22 mouse cellular contexts compared by ENCODE assay signal in the genomic region with DNA sequence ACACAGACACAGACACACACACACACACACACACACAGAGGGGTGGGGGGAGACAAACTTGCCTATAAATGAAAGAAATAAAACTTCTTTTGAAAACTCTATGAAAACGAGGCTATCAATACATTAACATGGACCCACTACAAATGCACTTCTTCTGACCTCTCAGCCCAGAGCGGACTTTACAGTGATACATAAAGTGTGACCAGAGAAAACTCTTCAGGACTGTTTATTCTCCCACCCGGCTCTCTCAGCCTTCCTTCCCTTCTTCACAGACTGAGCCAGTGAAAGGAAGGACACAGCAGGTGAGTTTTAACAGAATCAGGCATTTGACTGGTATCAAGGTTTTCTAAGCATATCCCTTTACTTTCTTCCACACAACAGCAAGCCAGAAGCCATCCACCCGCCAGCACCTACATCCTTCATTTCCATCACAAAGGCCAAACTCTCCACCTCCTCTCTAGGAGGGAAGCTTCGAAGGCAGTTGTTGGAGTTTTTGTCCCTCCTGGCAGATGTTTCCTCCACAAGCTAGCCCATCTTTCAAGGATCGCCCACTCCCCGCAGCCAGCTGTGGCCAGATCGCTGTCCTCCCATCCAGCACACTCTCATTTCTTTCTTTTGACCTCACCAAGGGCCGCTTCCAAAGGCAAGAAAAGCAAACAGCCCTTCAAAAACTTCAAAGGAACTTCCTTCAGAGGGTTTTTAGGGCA.
DNase-seq lines count a peak whose midpoint lies in the region; ATAC-seq and TF ChIP-seq lines count a peak whose summit lies in the region.
"Had no signal": no experiment of that assay in that cellular context is flagged by ENCODE, and none has a peak within 500 bp of the region (broad histone marks: within the 10 kb centered on the region; RNA-seq: fewer than 3 reads in every experiment).

No protein-coding gene starts in this region.

- no peaks in the 10 kb centered on the region for H3K4me1 ChIP-seq in neural tube, embryonic 11.5 days (ENCODE audit: control insufficient read depth, insufficient read depth, low read length)
- H3K4me1 ChIP-seq in limb, embryonic 10.5 days = peaks cover 28% of the 10 kb centered on the region
- H3K4me1 ChIP-seq: hindbrain, embryonic 12.5 days; liver, embryonic 12.5 days had no signal

- 21% methylated on average over 9 of the region's 9 CpGs for WGBS in neural tube, embryonic 11.5 days
- 12% methylated on average over 9 of the region's 9 CpGs for WGBS in limb, embryonic 10.5 days

- DNase-seq in heart, adult 11 months = peak; percentile 29
- DNase-seq in heart, adult 9 months (ENCODE audit: low spot score in 2 of 2) = no peak
- DNase-seq in kidney, postnatal 4 days = peak; percentile 29 to 38
- no peak for DNase-seq in kidney, postnatal 36 days
- DNase-seq in neural tube, embryonic 11.5 days (ENCODE audit: low spot score) = peak; percentile 22
- no peak for DNase-seq in neural tube, embryonic 10.5 days (ENCODE audit: extremely low spot score, low spot score)
- DNase-seq in limb, embryonic 10.5 days (ENCODE audit: low spot score) = peak; percentile 43
- no peak for DNase-seq in layer of hippocampus, adult 2 months (ENCODE audit: low spot score in 2 of 2)
- DNase-seq: adrenal gland, postnatal 10 days; cerebellum, adult 11-12 months; cerebellum, postnatal 36 days; gastrocnemius, adult 2 months; heart, adult 2 months; left cerebral cortex, postnatal 4 days; right cerebral cortex, postnatal 25 days; thymus, postnatal 25 days had no signal

- H3K4me3 ChIP-seq in neural tube, embryonic 11.5 days (ENCODE audit: low read depth, low read length) = no peak overlapping the region
- no peak overlapping the region for H3K4me3 ChIP-seq in limb, embryonic 10.5 days
- no peak overlapping the region for H3K4me3 ChIP-seq in layer of hippocampus, adult 2 months
- H3K4me3 ChIP-seq: forebrain, embryonic 10.5 days; gastrocnemius, adult 2 months; heart, adult 2 months; hindbrain, embryonic 12.5 days; liver, embryonic 12.5 days; neural tube, embryonic 12.5 days had no signal

- H3K27ac ChIP-seq in neural tube, embryonic 11.5 days (ENCODE audit: low read depth, low read length) = no peak overlapping the region
- H3K27ac ChIP-seq in limb, embryonic 10.5 days = peak overlapping the region; percentile 58
- no peak overlapping the region for H3K27ac ChIP-seq in layer of hippocampus, adult 2 months
- H3K27ac ChIP-seq: forebrain, embryonic 10.5 days; gastrocnemius, adult 2 months; heart, adult 2 months; hindbrain, embryonic 12.5 days; liver, embryonic 12.5 days; neural tube, embryonic 12.5 days had no signal

- no peak overlapping the region for H3K4me2 ChIP-seq in neural tube, embryonic 11.5 days (ENCODE audit: low read depth)
- H3K4me2 ChIP-seq: hindbrain, embryonic 12.5 days; liver, embryonic 12.5 days; neural tube, embryonic 12.5 days had no signal

- no peaks in the 10 kb centered on the region for H3K36me3 ChIP-seq in neural tube, embryonic 11.5 days (ENCODE audit: control insufficient read depth, insufficient read depth, low read length)
- no peaks in the 10 kb centered on the region for H3K36me3 ChIP-seq in limb, embryonic 10.5 days
- H3K36me3 ChIP-seq: forebrain, embryonic 10.5 days; hindbrain, embryonic 12.5 days; liver, embryonic 12.5 days; neural tube, embryonic 12.5 days had no signal

- H3K9ac ChIP-seq in neural tube, embryonic 11.5 days (ENCODE audit: low read length) = no peak overlapping the region
- H3K9ac ChIP-seq: hindbrain, embryonic 12.5 days; liver, embryonic 12.5 days; neural tube, embryonic 12.5 days had no signal

- ATAC-seq in neural tube, embryonic 11.5 days (ENCODE audit: insufficient read depth, low FRiP score, low TSS enrichment) = no peak
- ATAC-seq: CD4-positive, CD25-positive, alpha-beta regulatory T cell, adult 4 months; intestine, embryonic 16.5 days; liver, embryonic 12.5 days had no signal

- H3K9me3 ChIP-seq in neural tube, embryonic 11.5 days (ENCODE audit: control insufficient read depth, low read length) = no peaks in the 10 kb centered on the region
- H3K9me3 ChIP-seq in limb, embryonic 10.5 days (replicated peaks) = no peaks in the 10 kb centered on the region
- H3K9me3 ChIP-seq: forebrain, embryonic 10.5 days; hindbrain, embryonic 12.5 days; liver, embryonic 12.5 days; neural tube, embryonic 12.5 days had no signal

- no peak for TF ChIP-seq CTCF in layer of hippocampus, adult 2 months (conservative IDR thresholded peaks at IDR 0.05)

- no peaks in the 10 kb centered on the region for H3K27me3 ChIP-seq in neural tube, embryonic 11.5 days (ENCODE audit: control insufficient read depth, insufficient read depth, low read length)
- no peaks in the 10 kb centered on the region for H3K27me3 ChIP-seq in limb, embryonic 10.5 days (ENCODE audit: low read depth, poor library complexity, severe bottlenecking)
- H3K27me3 ChIP-seq: hindbrain, embryonic 12.5 days; liver, embryonic 12.5 days; neural tube, embryonic 12.5 days had no signal

Comparison
In these comparisons a context has a peak if more than half of its experiments do, and no peak if none do; other contexts are left out.
1. DNase-seq: peak in heart, adult 11 months (single experiment), kidney, postnatal 4 days (2 of 2), neural tube, embryonic 11.5 days (single experiment) and limb, embryonic 10.5 days (single experiment); none in heart, adult 9 months (0 of 2), kidney, postnatal 36 days (0 of 2), neural tube, embryonic 10.5 days (single experiment) and layer of hippocampus, adult 2 months (0 of 2).